ENCODE assay signal across 22 mouse cellular contexts in genomic region chr2:144768375-144769117, GRCm38 (mm10). TPM values are rescaled to one million over a fixed set of nuclear protein-coding genes. Genes with fewer than 3 reads are reported as not detected.
DNase-seq lines count a peak whose midpoint lies in the region; ATAC-seq lines count a peak whose summit lies in the region.
"Had no signal": no experiment of that assay in that cellular context is flagged by ENCODE, and none has a peak within 500 bp of the region (broad histone marks: within the 10 kb centered on the region; RNA-seq: fewer than 3 reads in every experiment).

No protein-coding gene starts in this region.

- H3K4me2 ChIP-seq in heart, embryonic 12.5 days = no peak overlapping the region
- H3K4me2 ChIP-seq in midbrain, embryonic 12.5 days (replicated peaks) = no peak overlapping the region
- H3K4me2 ChIP-seq: embryonic facial prominence, embryonic 15.5 days; hindbrain, embryonic 15.5 days had no signal

- no peak overlapping the region for H3K4me3 ChIP-seq in heart, embryonic 10.5 days
- no peak overlapping the region for H3K4me3 ChIP-seq in heart, embryonic 12.5 days
- no peak overlapping the region for H3K4me3 ChIP-seq in midbrain, embryonic 12.5 days
- H3K4me3 ChIP-seq in midbrain, embryonic 10.5 days = no peak overlapping the region
- H3K4me3 ChIP-seq: embryonic facial prominence, embryonic 15.5 days; hindbrain, embryonic 15.5 days; megakaryocyte, embryonic 14.5 days had no signal

- H3K27me3 ChIP-seq in heart, embryonic 10.5 days (ENCODE audit: insufficient read depth, poor library complexity, severe bottlenecking) = no peaks in the 10 kb centered on the region
- no peaks in the 10 kb centered on the region for H3K27me3 ChIP-seq in heart, embryonic 12.5 days (replicated peaks)
- no peaks in the 10 kb centered on the region for H3K27me3 ChIP-seq in midbrain, embryonic 12.5 days
- H3K27me3 ChIP-seq in midbrain, embryonic 10.5 days (ENCODE audit: low read depth, poor library complexity, severe bottlenecking) = no peaks in the 10 kb centered on the region
- H3K27me3 ChIP-seq: embryonic facial prominence, embryonic 15.5 days; hindbrain, embryonic 15.5 days had no signal

- 85% methylated on average over 3 of the region's 3 CpGs for WGBS in heart, embryonic 10.5 days
- 78% methylated on average over 3 of the region's 3 CpGs for WGBS in heart, embryonic 12.5 days
- 68% methylated on average over 3 of the region's 3 CpGs for WGBS in midbrain, embryonic 12.5 days
- 89% methylated on average over 3 of the region's 3 CpGs for WGBS in midbrain, embryonic 10.5 days

- no peaks in the 10 kb centered on the region for H3K36me3 ChIP-seq in heart, embryonic 10.5 days
- 0 out of 2 replicates have a peak, but pooled peaks cover 3% of the 10 kb centered on the region for H3K36me3 ChIP-seq in heart, embryonic 12.5 days
- H3K36me3 ChIP-seq in midbrain, embryonic 12.5 days = no peaks in the 10 kb centered on the region
- H3K36me3 ChIP-seq in midbrain, embryonic 10.5 days = no peaks in the 10 kb centered on the region
- H3K36me3 ChIP-seq: embryonic facial prominence, embryonic 15.5 days; hindbrain, embryonic 15.5 days had no signal

- peaks cover 4% of the 10 kb centered on the region; the same call in 1 of the 2 replicates for H3K4me1 ChIP-seq in heart, embryonic 10.5 days
- H3K4me1 ChIP-seq in heart, embryonic 12.5 days (replicated peaks) = peaks cover 9% of the 10 kb centered on the region
- 0 out of 2 replicates have a peak, but pooled peaks cover 3% of the 10 kb centered on the region for H3K4me1 ChIP-seq in midbrain, embryonic 12.5 days
- peaks cover 33% of the 10 kb centered on the region for H3K4me1 ChIP-seq in midbrain, embryonic 10.5 days
- H3K4me1 ChIP-seq: embryonic facial prominence, embryonic 15.5 days; hindbrain, embryonic 15.5 days; megakaryocyte, embryonic 14.5 days had no signal

- ATAC-seq in heart, embryonic 12.5 days (ENCODE audit: insufficient number of reproducible peaks, low FRiP score) = no peak
- ATAC-seq in midbrain, embryonic 12.5 days (ENCODE audit: low FRiP score, low read depth) = no peak
- ATAC-seq: activated CD4-positive, CD25-positive, alpha-beta regulatory T cell, adult 4 months; forebrain, embryonic 16.5 days had no signal

- H3K27ac ChIP-seq in heart, embryonic 10.5 days = no peak overlapping the region
- no peak overlapping the region for H3K27ac ChIP-seq in heart, embryonic 12.5 days (ENCODE audit: poor library complexity, severe bottlenecking)
- H3K27ac ChIP-seq in midbrain, embryonic 12.5 days (replicated peaks) = peak overlapping the region; percentile 65
- H3K27ac ChIP-seq in midbrain, embryonic 10.5 days (replicated peaks) = no peak overlapping the region
- H3K27ac ChIP-seq: embryonic facial prominence, embryonic 15.5 days; hindbrain, embryonic 15.5 days; liver, embryonic 14.5 days had no signal

- H3K9me3 ChIP-seq in heart, embryonic 10.5 days = no peaks in the 10 kb centered on the region
- H3K9me3 ChIP-seq in heart, embryonic 12.5 days (replicated peaks) = peaks cover 5% of the 10 kb centered on the region; the same call in 1 of the 2 replicates
- peaks cover 9% of the 10 kb centered on the region; the same call in 1 of the 2 replicates for H3K9me3 ChIP-seq in midbrain, embryonic 12.5 days
- H3K9me3 ChIP-seq in midbrain, embryonic 10.5 days (replicated peaks) = no peaks in the 10 kb centered on the region; the same call in 1 of the 2 replicates
- H3K9me3 ChIP-seq: embryonic facial prominence, embryonic 15.5 days; G1E; hindbrain, embryonic 15.5 days had no signal

- no peak overlapping the region for H3K9ac ChIP-seq in heart, embryonic 12.5 days
- H3K9ac ChIP-seq in midbrain, embryonic 12.5 days (replicated peaks) = no peak overlapping the region
- H3K9ac ChIP-seq: embryonic facial prominence, embryonic 15.5 days; hindbrain, embryonic 15.5 days; liver, embryonic 14.5 days had no signal

- DNase-seq in heart, embryonic 10.5 days (ENCODE audit: low spot score) = peak; percentile 58
- DNase-seq in midbrain, embryonic 10.5 days (ENCODE audit: low spot score) = no peak
- peak; percentile 58 for DNase-seq in lung, postnatal 36 days
- DNase-seq in frontal cortex, postnatal 36 days (ENCODE audit: low spot score in 2 of 2) = no peak
- DNase-seq in kidney, adult 9 months = no peak
- DNase-seq: adrenal gland, postnatal 14 days; cerebellum, adult 11 months; cerebellum, postnatal 36 days; heart, postnatal 4 days; kidney, adult 18-20 months; kidney, postnatal 10 days; thymus, postnatal 25 days had no signal

RNA-seq across cellular contexts. Expression of gene Scp2d1, which starts 54.9 kb away (rescaled TPM):
- not detected in 2 replicates for polyA plus RNA-seq in heart, embryonic 10.5 days (2016; fragmentation: Nextera tagmentation; extraction: Ambion mirVana)
- polyA plus RNA-seq in heart, embryonic 12.5 days (2016; fragmentation: Nextera tagmentation; extraction: Ambion mirVana) = not detected in 2 replicates
- polyA plus RNA-seq in midbrain, embryonic 12.5 days (2016; fragmentation: Nextera tagmentation; extraction: Ambion mirVana) = not detected in 2 replicates
- polyA plus RNA-seq in midbrain, embryonic 10.5 days (2016; fragmentation: Nextera tagmentation; extraction: Ambion mirVana) = not detected in 2 replicates
- polyA plus RNA-seq: activated CD4-positive, CD25-positive, alpha-beta regulatory T cell, adult 4 months; embryonic facial prominence, embryonic 15.5 days; forebrain, embryonic 16.5 days; G1E; hindbrain, embryonic 15.5 days; limb, embryonic 14.5 days; liver, embryonic 14.5 days had no signal

Comparison
In these comparisons a context has a peak if more than half of its experiments do, and no peak if none do; other contexts are left out.
1. DNase-seq: peak in heart, embryonic 10.5 days (single experiment) and lung, postnatal 36 days (single experiment); none in midbrain, embryonic 10.5 days (single experiment), frontal cortex, postnatal 36 days (0 of 2) and kidney, adult 9 months (single experiment).